9 mouse cellular contexts compared by ENCODE assay signal in genomic region chr13:51409936-51410481, GRCm38 (mm10). TPM values are rescaled to one million over a fixed set of nuclear protein-coding genes. Genes with fewer than 3 reads are reported as not detected.
DNase-seq lines count a peak whose midpoint lies in the region; ATAC-seq and TF ChIP-seq lines count a peak whose summit lies in the region.
"Had no signal": no experiment of that assay in that cellular context is flagged by ENCODE, and none has a peak within 500 bp of the region (broad histone marks: within the 10 kb centered on the region; RNA-seq: fewer than 3 reads in every experiment).

No protein-coding gene starts in this region.

- ATAC-seq in lung, embryonic 15.5 days (ENCODE audit: borderline replicate concordance, extremely low read depth, low FRiP score, low TSS enrichment), result no peak
- ATAC-seq in hindbrain, embryonic 14.5 days (ENCODE audit: low FRiP score), result no peak

- H3K4me2 ChIP-seq in lung, embryonic 15.5 days, result peak overlapping the region; percentile 70
- H3K4me2 ChIP-seq in hindbrain, embryonic 14.5 days (replicated peaks), result peak overlapping the region; percentile 27

- H3K4me3 ChIP-seq in gastrocnemius, adult 2 months, result peak overlapping the region; percentile 54
- peak overlapping the region; percentile 61 for H3K4me3 ChIP-seq in lung, embryonic 15.5 days
- 0 out of 2 replicates have a peak overlapping the region, but pooled peaks have one; percentile 2 for H3K4me3 ChIP-seq in hindbrain, embryonic 14.5 days (replicated peaks; ENCODE audit: low read length)
- peak overlapping the region; percentile 23; the same call in 1 of the 2 replicates for H3K4me3 ChIP-seq in small intestine, adult 2 months (ENCODE audit: low read depth, low read length)

- peak overlapping the region; percentile 57; the same call in 1 of the 2 replicates for H3K27ac ChIP-seq in gastrocnemius, adult 2 months
- H3K27ac ChIP-seq in lung, embryonic 15.5 days, result peak overlapping the region; percentile 86
- H3K27ac ChIP-seq in hindbrain, embryonic 14.5 days, result no peak overlapping the region
- no peak overlapping the region for H3K27ac ChIP-seq in small intestine, adult 2 months (ENCODE audit: insufficient read depth, low read depth, low read length)

- no peak for DNase-seq in gastrocnemius, adult 2 months
- DNase-seq in gastrocnemius, postnatal 10 days, result no peak
- DNase-seq in lung, postnatal 10 days, result no peak
- no peak for DNase-seq in hindbrain, embryonic 14.5 days (ENCODE audit: low spot score)
- DNase-seq in layer of hippocampus, adult 8-10 months (ENCODE audit: low spot score in 2 of 2), result no peak
- DNase-seq in layer of hippocampus, adult 18-20 months (ENCODE audit: low spot score in 2 of 2), result no peak
- DNase-seq: cerebellum, adult 18-20 months had no signal

- peak overlapping the region; percentile 53 for H3K9ac ChIP-seq in lung, embryonic 15.5 days
- H3K9ac ChIP-seq in hindbrain, embryonic 14.5 days, result no peak overlapping the region

- 0 out of 2 replicates have a peak, but pooled peaks cover 7% of the 10 kb centered on the region for H3K27me3 ChIP-seq in lung, embryonic 15.5 days
- peaks cover 12% of the 10 kb centered on the region; the same call in 1 of the 2 replicates for H3K27me3 ChIP-seq in hindbrain, embryonic 14.5 days (ENCODE audit: control insufficient read depth, insufficient read depth, low read length)
- H3K27me3 ChIP-seq in small intestine, adult 2 months (ENCODE audit: control insufficient read depth, insufficient read depth, low read length), result peaks cover 13% of the 10 kb centered on the region

- H3K9me3 ChIP-seq in lung, embryonic 15.5 days, result no peaks in the 10 kb centered on the region
- no peaks in the 10 kb centered on the region for H3K9me3 ChIP-seq in hindbrain, embryonic 14.5 days (ENCODE audit: control insufficient read depth, low read length)

- H3K36me3 ChIP-seq in lung, embryonic 15.5 days, result peaks cover 6% of the 10 kb centered on the region
- no peaks in the 10 kb centered on the region for H3K36me3 ChIP-seq in hindbrain, embryonic 14.5 days (replicated peaks; ENCODE audit: control insufficient read depth, insufficient read depth)
- H3K36me3 ChIP-seq in small intestine, adult 2 months (ENCODE audit: control insufficient read depth, insufficient read depth, low read length), result no peaks in the 10 kb centered on the region

- TF ChIP-seq CTCF in gastrocnemius, adult 2 months (IDR thresholded peaks at IDR 0.05), result no peak
- no peak for TF ChIP-seq CTCF in small intestine, adult 2 months (IDR thresholded peaks at IDR 0.05; ENCODE audit: extremely low read depth, insufficient read length, insufficient replicate concordance, low read depth, low read length)

- H3K4me1 ChIP-seq in lung, embryonic 15.5 days, result peaks cover 26% of the 10 kb centered on the region
- H3K4me1 ChIP-seq in hindbrain, embryonic 14.5 days (replicated peaks; ENCODE audit: control insufficient read depth, insufficient read depth, low read length), result peaks cover 11% of the 10 kb centered on the region; the same call in 1 of the 2 replicates
- no peaks in the 10 kb centered on the region for H3K4me1 ChIP-seq in small intestine, adult 2 months (ENCODE audit: control insufficient read depth, insufficient read depth, insufficient read length, low read length)

- intact Hi-C loops in gastrocnemius, adult 2 months (cut with DNase I), result no loop called here

- WGBS in lung, embryonic 15.5 days, result 29% methylated on average over 6 of the region's 6 CpGs
- 89% methylated on average over 6 of the region's 6 CpGs for WGBS in hindbrain, embryonic 14.5 days
- 77% methylated on average over 6 of the region's 6 CpGs for WGBS in small intestine, adult 2 months

- TF ChIP-seq POLR2A in small intestine, adult 2 months (IDR thresholded peaks at IDR 0.05; ENCODE audit: low read depth, low read length), result no peak

RNA-seq across cellular contexts. Expression of gene S1pr3, which starts 1.6 kb away (rescaled TPM):
- 1 to 10 TPM; 3.3 to 4.4 TPM for total RNA-seq in gastrocnemius, adult 2 months (2021)
- total RNA-seq in gastrocnemius, postnatal 10 days (2021), result 10 to 100 TPM; 14.6 to 21.7 TPM
- 107 and 115 TPM in 2 replicates for polyA plus RNA-seq in lung, embryonic 15.5 days (2015; fragmentation: Nextera tagmentation; extraction: Ambion mirVana)
- 14.4 and 14.6 TPM in 2 replicates for polyA plus RNA-seq in hindbrain, embryonic 14.5 days (2014; fragmentation: Nextera tagmentation; extraction: Ambion mirVana)
- polyA plus RNA-seq in small intestine, adult 2 months (2012; rRNA removed), result 2.5 and 3.2 TPM in 2 replicates
- total RNA-seq in layer of hippocampus, adult 8-10 months (2022), result 10 to 100 TPM in 2 of 4 experiments, 1 to 10 TPM in 2; 5.5 to 16.4 (median 11.1) TPM
- 1 to 10 TPM; 4.8 to 6.2 TPM for total RNA-seq in layer of hippocampus, adult 18-20 months (2021)

Comparison
In these comparisons a context has a peak if more than half of its experiments do, and no peak if none do; other contexts are left out.
1. H3K27ac ChIP-seq: peak in gastrocnemius, adult 2 months (single experiment) and lung, embryonic 15.5 days (single experiment); none in hindbrain, embryonic 14.5 days (single experiment) and small intestine, adult 2 months (single experiment).
2. H3K4me3 ChIP-seq: peak in every context shown above with its lines; median percentile 61 in lung, embryonic 15.5 days; 54 in gastrocnemius, adult 2 months; 23 in small intestine, adult 2 months; 2 in hindbrain, embryonic 14.5 days.